Mouse (Mus musculus) liver, adult 2 months (tissue): ENCODE data around the gene Nptn.

ENCODE experiments used
- CTCF ChIP-seq: fragments of 200-500 bp; IDR thresholded peaks from 2 replicates; pipeline ENCODE4 v1.5.1; 2011; ENCODE audit warnings: low read depth, low read length, control low read depth
- POLR2A ChIP-seq: fragments of 200-500 bp; IDR thresholded peaks from 2 replicates; pipeline ENCODE4 v1.6.1; 2011; ENCODE audit warnings: low read length, control low read depth; ENCODE audit not compliant: insufficient read depth; ENCODE audit errors: extremely low read depth

- TF ChIP-seq POLR2A (no peak), CTCF (no peak)
These were observed 30.0 kb upstream of the Nptn start for GRCm38 (mm10) chr9:58552083-58552482.
